Mouse (Mus musculus) CH12.LX (cell line): ENCODE data around the gene Sesn2. TPM values are rescaled to one million over a fixed set of nuclear protein-coding genes. Genes with fewer than 3 reads are reported as not detected.
A peak's percentile ranks its signal among the peaks of the same experiment; 100 is the strongest.

Source experiments
- DNase-seq: peaks from one replicate; pipeline ENCODE4 v3.0.0-alpha.2; 2013; ENCODE audit errors: extremely low read depth
- H3K27ac ChIP-seq: 2 replicates; pipeline ENCODE4 v1.5.1; 2012; ENCODE audit warnings: low read depth, mild to moderate bottlenecking, control low read depth, moderate library complexity; ENCODE audit not compliant: insufficient read depth
- H3K27me3 ChIP-seq: replicated peaks from 2 replicates; pipeline ENCODE3; 2012; ENCODE audit warnings: inconsistent platforms
- H3K36me3 ChIP-seq, 2 experiments: replicated peaks in 1 of 2; 2 replicates each; pipeline versions ENCODE3 to v1.6.1; 2012; ENCODE audit warnings: inconsistent platforms in 1 of 2, low read length in 1 of 2, mild to moderate bottlenecking in 1 of 2, mixed read lengths in 1 of 2, moderate library complexity in 1 of 2; ENCODE audit not compliant: control insufficient read depth in 1 of 2, insufficient read depth in 1 of 2
- H3K4me1 ChIP-seq, 2 experiments: 2 replicates each; pipeline ENCODE4 v1.6.1; 2012; ENCODE audit warnings: inconsistent platforms in 1 of 2, moderate library complexity in 1 of 2; ENCODE audit not compliant: insufficient read depth in 2 of 2, control insufficient read depth in 1 of 2
- H3K4me2 ChIP-seq: 2 replicates; pipeline ENCODE4 v1.6.1; 2012; ENCODE audit warnings: low read depth, mild to moderate bottlenecking, control low read depth; ENCODE audit not compliant: poor library complexity, insufficient read depth, severe bottlenecking
- H3K4me3 ChIP-seq, 3 experiments: fragments of 150-350 bp in 1 of 3; sonication (generic) in 1 of 3; replicated peaks in 1 of 3; 2 replicates each; pipeline versions ENCODE3 to v1.5.1; 2011 to 2012; ENCODE audit warnings: low read depth in 2 of 3, low read length in 2 of 3, mild to moderate bottlenecking in 2 of 3, moderate library complexity in 2 of 3, control low read depth in 1 of 3, improper control_type of control experiment in 1 of 3, inconsistent platforms in 1 of 3, mixed read lengths in 1 of 3; ENCODE audit not compliant: poor library complexity in 1 of 3
- H3K79me2 ChIP-seq: replicated peaks from 2 replicates; pipeline ENCODE4 v1.6.1; 2012; ENCODE audit warnings: mild to moderate bottlenecking, moderate library complexity; ENCODE audit not compliant: control insufficient read depth, poor library complexity, insufficient read depth, severe bottlenecking; ENCODE audit errors: extremely low read depth
- H3K9ac ChIP-seq: 2 replicates; pipeline ENCODE4 v1.6.1; 2012; ENCODE audit warnings: low read depth, mild to moderate bottlenecking, control low read depth, moderate library complexity; ENCODE audit not compliant: insufficient read depth
- H3K9me3 ChIP-seq: replicated peaks from 2 replicates; pipeline ENCODE3; 2012; ENCODE audit warnings: low read length, inconsistent platforms, mixed read lengths
- BHLHE40 ChIP-seq: IDR thresholded peaks from 2 replicates; pipeline ENCODE4 v1.6.1; 2011; ENCODE audit warnings: mild to moderate bottlenecking, low read depth, low read length, improper control_type of control experiment
- CHD1 ChIP-seq: IDR thresholded peaks from 2 replicates; pipeline ENCODE4 v1.6.1; 2012; ENCODE audit warnings: low read depth, low read length, improper control_type of control experiment, inconsistent platforms
- CHD2 ChIP-seq: IDR thresholded peaks from 2 replicates; pipeline ENCODE4 v1.6.1; 2011; ENCODE audit warnings: low read length, improper control_type of control experiment
- CTCF ChIP-seq, 2 experiments: IDR thresholded peaks in 1 of 2; conservative IDR thresholded peaks in 1 of 2; 2 replicates each; pipeline ENCODE4 v1.5.1; 2011 to 2012; ENCODE audit warnings: low read depth in 2 of 2, low read length in 2 of 2, improper control_type of control experiment in 1 of 2, inconsistent platforms in 1 of 2, mild to moderate bottlenecking in 1 of 2, moderate library complexity in 1 of 2
- E2F4 ChIP-seq: IDR thresholded peaks from 2 replicates; pipeline ENCODE4 v1.6.1; 2011; ENCODE audit warnings: low read depth, low read length, improper control_type of control experiment; ENCODE audit not compliant: insufficient replicate concordance
- ELF1 ChIP-seq: IDR thresholded peaks from 2 replicates; pipeline ENCODE4 v1.6.1; 2014; ENCODE audit warnings: low read depth, mild to moderate bottlenecking, inconsistent platforms, low read length, improper control_type of control experiment
- EP300 ChIP-seq: IDR thresholded peaks from 2 replicates; pipeline ENCODE4 v1.6.1; 2011; ENCODE audit warnings: low read length, improper control_type of control experiment
- ETS1 ChIP-seq: conservative IDR thresholded peaks from 2 replicates; pipeline ENCODE4 v1.6.1; 2012; ENCODE audit warnings: low read depth, mild to moderate bottlenecking, inconsistent platforms, low read length, improper control_type of control experiment, moderate library complexity
- GABPA ChIP-seq: IDR thresholded peaks from 2 replicates; pipeline ENCODE4 v1.6.1; 2012; ENCODE audit warnings: low read depth, low read length, improper control_type of control experiment, inconsistent platforms; ENCODE audit not compliant: insufficient replicate concordance
- HCFC1 ChIP-seq: IDR thresholded peaks from 2 replicates; pipeline ENCODE4 v1.6.1; 2012; ENCODE audit warnings: low read depth, mild to moderate bottlenecking, inconsistent platforms, low read length, improper control_type of control experiment
- IRF4 ChIP-seq: IDR thresholded peaks from 2 replicates; pipeline ENCODE4 v1.6.1; 2014; ENCODE audit warnings: low read depth, mild to moderate bottlenecking, inconsistent platforms, low read length, improper control_type of control experiment
- JUN ChIP-seq: IDR thresholded peaks from 2 replicates; pipeline ENCODE4 v1.6.1; 2011; ENCODE audit warnings: low read depth, mild to moderate bottlenecking, low read length, improper control_type of control experiment, moderate library complexity; ENCODE audit not compliant: insufficient read depth
- JUND ChIP-seq: conservative IDR thresholded peaks from 2 replicates; pipeline ENCODE4 v1.6.1; 2011; ENCODE audit warnings: low read depth, low read length, improper control_type of control experiment
- KAT2A ChIP-seq: IDR thresholded peaks from 2 replicates; pipeline ENCODE4 v1.6.1; 2012; ENCODE audit warnings: low read length, improper control_type of control experiment, inconsistent platforms; ENCODE audit not compliant: insufficient replicate concordance
- MAFK ChIP-seq: IDR thresholded peaks from 2 replicates; pipeline ENCODE4 v1.6.1; 2011; ENCODE audit warnings: low read length, improper control_type of control experiment; ENCODE audit not compliant: insufficient replicate concordance
- MAX ChIP-seq: IDR thresholded peaks from 2 replicates; pipeline ENCODE4 v1.6.1; 2011; ENCODE audit warnings: low read length, improper control_type of control experiment
- MAZ ChIP-seq: IDR thresholded peaks from 2 replicates; pipeline ENCODE4 v1.6.1; 2012; ENCODE audit warnings: low read depth, mild to moderate bottlenecking, inconsistent platforms, low read length, improper control_type of control experiment, moderate library complexity
- MEF2A ChIP-seq: IDR thresholded peaks from 2 replicates; pipeline ENCODE4 v1.6.1; 2014; ENCODE audit warnings: low read depth, mild to moderate bottlenecking, inconsistent platforms, low read length, improper control_type of control experiment, borderline replicate concordance
- MXI1 ChIP-seq: IDR thresholded peaks from 2 replicates; pipeline ENCODE4 v1.6.1; 2011; ENCODE audit warnings: mild to moderate bottlenecking, low read depth, low read length, improper control_type of control experiment
- MYC ChIP-seq: IDR thresholded peaks from 2 replicates; pipeline ENCODE4 v1.6.1; 2011; ENCODE audit warnings: low read depth, mild to moderate bottlenecking, improper control_type of control experiment, low read length
- NELFE ChIP-seq: IDR thresholded peaks from 2 replicates; pipeline ENCODE4 v1.6.1; 2011; ENCODE audit warnings: low read depth, low read length, improper control_type of control experiment
- NRF1 ChIP-seq: IDR thresholded peaks from 2 replicates; pipeline ENCODE4 v1.6.1; 2014; ENCODE audit warnings: low read depth, mild to moderate bottlenecking, inconsistent platforms, low read length, improper control_type of control experiment, moderate library complexity
- PAX5 ChIP-seq: IDR thresholded peaks from 2 replicates; pipeline ENCODE4 v1.6.1; 2012; ENCODE audit warnings: low read length, inconsistent platforms, mixed read lengths
- POLR2A ChIP-seq: IDR thresholded peaks from 2 replicates; pipeline ENCODE4 v1.6.1; 2011; ENCODE audit warnings: low read depth, mild to moderate bottlenecking, improper control_type of control experiment, low read length
- POLR2AphosphoS2 ChIP-seq: IDR thresholded peaks from 2 replicates; pipeline ENCODE4 v1.6.1; 2011; ENCODE audit warnings: low read depth, low read length, improper control_type of control experiment
- RAD21 ChIP-seq: IDR thresholded peaks from 2 replicates; pipeline ENCODE4 v1.6.1; 2011; ENCODE audit warnings: low read depth, mild to moderate bottlenecking, low read length, improper control_type of control experiment, moderate library complexity
- RCOR1 ChIP-seq: conservative IDR thresholded peaks from 2 replicates; pipeline ENCODE4 v1.6.1; 2012; ENCODE audit warnings: low read depth, mild to moderate bottlenecking, inconsistent platforms, low read length, improper control_type of control experiment
- SIN3A ChIP-seq: IDR thresholded peaks from 2 replicates; pipeline ENCODE4 v1.6.1; 2012; ENCODE audit warnings: low read length, improper control_type of control experiment, inconsistent platforms
- SMC3 ChIP-seq: IDR thresholded peaks from 2 replicates; pipeline ENCODE4 v1.6.1; 2011; ENCODE audit warnings: low read depth, low read length, improper control_type of control experiment
- TBP ChIP-seq: conservative IDR thresholded peaks from 2 replicates; pipeline ENCODE4 v1.6.1; 2011; ENCODE audit warnings: low read depth, low read length, improper control_type of control experiment
- TCF12 ChIP-seq: IDR thresholded peaks from 2 replicates; pipeline ENCODE4 v1.6.1; 2014; ENCODE audit warnings: low read depth, mild to moderate bottlenecking, inconsistent platforms, low read length, improper control_type of control experiment
- UBTF ChIP-seq: IDR thresholded peaks from 2 replicates; pipeline ENCODE4 v1.6.1; 2012; ENCODE audit warnings: low read depth, mild to moderate bottlenecking, inconsistent platforms, low read length, improper control_type of control experiment, moderate library complexity
- USF1 ChIP-seq: IDR thresholded peaks from 2 replicates; pipeline ENCODE4 v1.6.1; 2014; ENCODE audit warnings: low read depth, mild to moderate bottlenecking, inconsistent platforms, low read length, improper control_type of control experiment
- USF2 ChIP-seq: conservative IDR thresholded peaks from 2 replicates; pipeline ENCODE4 v1.6.1; 2011; ENCODE audit warnings: low read depth, low read length, improper control_type of control experiment
- ZC3H11A ChIP-seq: IDR thresholded peaks from 2 replicates; pipeline ENCODE4 v1.6.1; 2012; ENCODE audit warnings: low read depth, mild to moderate bottlenecking, inconsistent platforms, low read length, improper control_type of control experiment
- ZKSCAN1 ChIP-seq: IDR thresholded peaks from 2 replicates; pipeline ENCODE4 v1.6.1; 2012; ENCODE audit warnings: low read depth, inconsistent platforms, low read length, improper control_type of control experiment, borderline replicate concordance
- ZMIZ1 ChIP-seq: IDR thresholded peaks from 2 replicates; pipeline ENCODE4 v1.6.1; 2012; ENCODE audit warnings: low read depth, mild to moderate bottlenecking, inconsistent platforms, low read length, improper control_type of control experiment
- ZNF384 ChIP-seq: IDR thresholded peaks from 2 replicates; pipeline ENCODE4 v1.6.1; 2012; ENCODE audit warnings: low read depth, low read length, improper control_type of control experiment, inconsistent platforms
- dilution Hi-C: fragments of 300-500 bp; cut with MboI; formaldehyde crosslinking; loops from 2 replicates; pipeline ENCODE4 v1.14.3; 2020; ENCODE audit warnings: low sequenced_read_pairs; ENCODE audit not compliant: extremely low pct_unique_long_range_greater_than_20kb, extremely low pct_ligation_motif_present
- in situ Hi-C: fragments of 300-500 bp; cut with MboI; formaldehyde crosslinking; loops from 3 replicates; pipeline ENCODE4 v1.14.3; 2019; ENCODE audit warnings: low sequenced_read_pairs, low pct_ligation_motif_present, low pct_unique_long_range_greater_than_20kb, mixed read lengths
- polyA plus RNA-seq: library from polyadenylated mRNA; unstranded; fragments of >175 nt; gene quantifications from 2 replicates; pipeline ENCODE4 v1.2.1, GENCODE M21; 2012; ENCODE audit warnings: low read depth; ENCODE audit not compliant: insufficient read length
- total RNA-seq, 2 experiments: library from RNA; depleted of rRNA; stranded (reverse); fragments of 300-350 nt in 1 of 2; fragments of >200 nt in 1 of 2; gene quantifications; 2 replicates each; pipeline ENCODE4 v1.2.3; 2012 to 2014

Sesn2 gene
- total and polyA plus RNA-seq, 3 experiments = 35.6 to 68.1 (median 40.1) TPM

DNA sequence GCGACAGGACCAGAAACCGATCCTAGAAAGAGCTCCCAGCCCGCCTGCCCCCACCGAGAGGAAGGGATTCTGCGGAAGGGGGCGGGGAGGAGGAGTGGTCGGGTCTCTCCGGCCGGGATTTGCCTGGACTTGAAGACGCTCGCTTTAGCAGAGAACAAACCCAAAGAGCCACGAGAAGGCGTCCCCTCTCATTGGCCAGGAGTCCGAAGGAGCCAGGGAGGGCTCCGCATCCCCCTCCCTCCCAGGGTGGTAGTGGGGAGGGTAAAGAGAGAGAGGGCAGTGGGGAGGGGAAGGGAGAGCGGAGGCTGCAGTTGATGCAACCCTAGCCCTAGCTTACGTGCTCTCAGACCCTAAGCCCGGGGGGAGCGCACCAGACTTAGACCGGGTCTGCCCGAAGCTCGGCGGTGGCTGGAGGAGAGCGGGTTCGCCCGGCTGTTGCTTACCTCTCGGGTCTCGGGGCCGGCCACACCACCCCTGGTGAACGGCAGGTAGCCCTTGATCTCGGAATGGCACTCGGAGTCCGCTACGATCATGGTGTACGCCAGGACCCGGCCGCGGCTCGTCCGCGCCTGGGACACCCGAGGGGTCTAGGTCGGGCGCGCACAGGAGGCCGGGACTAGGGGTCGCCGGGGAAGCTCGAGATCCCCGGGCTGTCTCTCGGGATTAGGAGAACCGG lies 542 bp downstream of the Sesn2 start:
- in situ Hi-C loops (loop anchor here (5.0 to 25.0 kb wide), 3 partner anchors 97 to 422 kb away; partner anchors contain the start of genes Epb41 and Rab42), dilution Hi-C loops (no loop called here)
- H3K4me1 ChIP-seq = peaks cover 14 to 62% of the 10 kb centered on the region in 2 experiments

DNA sequence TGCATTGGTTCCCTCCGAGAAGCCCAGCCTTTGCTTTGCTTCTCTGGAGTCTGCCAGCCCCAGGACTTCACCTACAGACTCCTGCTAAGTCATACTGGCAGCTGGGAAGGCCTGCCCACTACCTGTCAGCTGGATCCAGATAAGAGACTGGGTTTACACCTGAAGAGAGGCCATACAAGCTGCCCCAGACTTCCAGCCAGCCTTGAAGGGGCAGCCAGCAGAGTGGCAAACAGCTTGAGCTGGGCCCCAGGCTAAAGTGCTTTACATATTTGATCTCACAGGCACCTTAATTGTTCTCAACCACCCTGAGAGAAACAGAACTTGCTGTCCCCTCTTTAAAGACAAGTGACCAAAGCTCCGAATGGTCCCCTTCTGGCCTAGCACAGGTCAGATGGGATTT lies 3.1 kb downstream of the Sesn2 start:
- peaks cover 79% of the 10 kb centered on the region for H3K79me2 ChIP-seq
- no peak for DNase-seq
- H3K36me3 ChIP-seq = peaks cover 28 to 51% of the 10 kb centered on the region in 2 experiments
- no peaks in the 10 kb centered on the region for H3K9me3 ChIP-seq
- H3K4me1 ChIP-seq = peaks cover 12 to 58% of the 10 kb centered on the region in 2 experiments
- H3K4me3 ChIP-seq = peak overlapping the region; percentile 1 to 96 (median 86)
- dilution Hi-C loops (no loop called here), in situ Hi-C loops (loop anchor here (25.0 kb wide), 2 partner anchors 195 to 420 kb away; partner anchors contain the start of genes Epb41 and Rab42)
- H3K4me2 ChIP-seq = peak overlapping the region; percentile 98
- H3K27ac ChIP-seq = no peak overlapping the region
- H3K27me3 ChIP-seq = no peaks in the 10 kb centered on the region
- TF ChIP-seq PAX5 (no peak), SMC3 (no peak), TCF12 (no peak), NRF1 (no peak), RAD21 (no peak), MAZ (no peak)
- peak overlapping the region; percentile 99 for H3K9ac ChIP-seq

More for the DNA sequence above, 542 bp downstream of the Sesn2 start:
- H3K9me3 ChIP-seq = no peaks in the 10 kb centered on the region
- no peaks in the 10 kb centered on the region for H3K27me3 ChIP-seq
- H3K4me2 ChIP-seq = no peak overlapping the region
- peak overlapping the region; percentile 66 to 96 (median 86) for H3K4me3 ChIP-seq
- peaks cover 11 to 30% of the 10 kb centered on the region in 2 experiments for H3K36me3 ChIP-seq
- TF ChIP-seq MAZ (peak; percentile 92), MAX (no peak), CHD1 (no peak; the same call in 1 of the 2 replicates), IRF4 (0 out of 2 replicates have a peak, but pooled peaks have one; percentile 13), POLR2A (no peak), RAD21 (no peak), POLR2AphosphoS2 (no peak), GABPA (no peak), UBTF (no peak), JUN (no peak), MYC (no peak), BHLHE40 (no peak), ZNF384 (no peak), ELF1 (0 out of 2 replicates have a peak, but pooled peaks have one; percentile 16), ZKSCAN1 (no peak), MXI1 (peak; percentile 51), HCFC1 (no peak; the same call in 1 of the 2 replicates), SIN3A (0 out of 2 replicates have a peak, but pooled peaks have one; percentile 12), JUND (no peak), USF1 (no peak), ETS1 (no peak), MEF2A (peak; percentile 26), KAT2A (no peak), TCF12 (no peak), MAFK (no peak), CHD2 (no peak; the same call in 1 of the 2 replicates), SMC3 (no peak), PAX5 (no peak), EP300 (no peak), E2F4 (no peak), NELFE (0 out of 2 replicates have a peak, but pooled peaks have one; percentile 43), CTCF (conservative IDR thresholded peaks at IDR 0.05 in 1 of 2, IDR thresholded peaks at IDR 0.05 in 1 of 2; ENCODE audit: low read depth in 2 of 2, low read length in 2 of 2) (no peak), ZC3H11A (no peak), USF2 (no peak), TBP (no peak), RCOR1 (0 out of 2 replicates have a peak, but pooled peaks have one; percentile 3), ZMIZ1 (no peak; the same call in 1 of the 2 replicates), NRF1 (no peak)
- peaks cover 54% of the 10 kb centered on the region for H3K79me2 ChIP-seq
- DNase-seq = peak; percentile 72
- peak overlapping the region; percentile 99 for H3K9ac ChIP-seq
- H3K27ac ChIP-seq = peak overlapping the region; percentile 78
